Mouse (Mus musculus) C2C12 (cell line): ENCODE results near the gene Bcl11b.

Experiments used
- CEBPB ChIP-seq: IDR thresholded peaks from one replicate; pipeline ENCODE4 v1.6.1; 2011; ENCODE audit warnings: low read depth, mild to moderate bottlenecking, control low read depth, moderate library complexity
- CTCF ChIP-seq: IDR thresholded peaks from one replicate; pipeline ENCODE4 v1.5.1; 2011; ENCODE audit not compliant: control insufficient read depth, insufficient read depth, insufficient read length
- MAX ChIP-seq: IDR thresholded peaks from one replicate; pipeline ENCODE4 v1.6.1; 2011; ENCODE audit warnings: mild to moderate bottlenecking, control low read depth
- MYOD1 ChIP-seq: IDR thresholded peaks from one replicate; pipeline ENCODE4 v1.6.1; 2011; ENCODE audit warnings: low read depth; ENCODE audit not compliant: control insufficient read depth, insufficient read length
- MYOG ChIP-seq: IDR thresholded peaks from one replicate; pipeline ENCODE4 v1.6.1; 2011; ENCODE audit not compliant: control insufficient read depth, insufficient read length; ENCODE audit errors: extremely low read depth
- USF1 ChIP-seq: IDR thresholded peaks from one replicate; pipeline ENCODE4 v1.6.1; 2011; ENCODE audit warnings: low read depth, mild to moderate bottlenecking, control low read depth, moderate library complexity

- TF ChIP-seq CTCF (no peak), MAX (no peak), USF1 (no peak), MYOG (no peak), CEBPB (no peak), MYOD1 (no peak)
These were observed 77.1 kb downstream of the Bcl11b start for GRCm38 (mm10) chr12:107926074-107926855.
